In the genomic region with DNA sequence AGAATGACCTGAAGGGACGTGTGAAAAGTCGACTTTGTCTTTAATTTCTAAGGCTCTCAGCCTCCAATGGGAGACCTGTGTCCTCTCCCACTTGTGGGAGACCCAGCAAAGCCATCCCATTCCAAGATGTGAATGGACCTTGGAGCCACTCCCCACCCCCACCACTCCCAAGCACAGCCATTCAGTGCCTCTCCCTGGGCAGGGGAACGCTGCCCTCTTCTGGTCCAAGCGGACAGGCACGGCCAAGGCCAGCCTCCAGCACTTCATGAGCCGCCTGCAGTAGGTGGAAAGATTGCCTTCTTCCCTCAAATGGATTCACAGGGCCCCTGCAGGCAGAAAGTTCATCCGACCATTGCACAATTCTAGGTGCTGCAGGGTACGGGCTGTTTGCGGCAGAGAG, we compare ENCODE assay signal across 8 mouse cellular contexts.
DNase-seq lines count a peak whose midpoint lies in the region; ATAC-seq and TF ChIP-seq lines count a peak whose summit lies in the region.

No protein-coding gene starts in this region.

- 9% methylated on average over 9 of the region's 9 CpGs for WGBS in heart, embryonic 10.5 days
- WGBS in forebrain, embryonic 11.5 days: 6% methylated on average over 9 of the region's 9 CpGs
- whole genome bisulfite sequencing in intestine, embryonic 15.5 days: 9% methylated on average over 9 of the region's 9 CpGs
- WGBS in limb, embryonic 14.5 days: 7% methylated on average over 9 of the region's 9 CpGs

- H3K27me3 ChIP-seq in heart, embryonic 10.5 days (ENCODE audit: insufficient read depth, poor library complexity, severe bottlenecking): peaks cover 85% of the 10 kb centered on the region
- peaks cover 16% of the 10 kb centered on the region for H3K27me3 ChIP-seq in forebrain, embryonic 11.5 days (ENCODE audit: control insufficient read depth, insufficient read depth, low read length)
- H3K27me3 ChIP-seq in intestine, embryonic 15.5 days (replicated peaks): peaks cover 28% of the 10 kb centered on the region
- H3K27me3 ChIP-seq in limb, embryonic 14.5 days (ENCODE audit: control insufficient read depth, insufficient read depth, low read length): no peaks in the 10 kb centered on the region

- no peak overlapping the region for H3K27ac ChIP-seq in heart, embryonic 10.5 days
- H3K27ac ChIP-seq in forebrain, embryonic 11.5 days (ENCODE audit: low read depth, low read length): no peak overlapping the region
- H3K27ac ChIP-seq in intestine, embryonic 15.5 days: no peak overlapping the region
- no peak overlapping the region for H3K27ac ChIP-seq in limb, embryonic 14.5 days (replicated peaks; ENCODE audit: low read depth, low read length)

- H3K9ac ChIP-seq in forebrain, embryonic 11.5 days (ENCODE audit: low read length): no peak overlapping the region
- no peak overlapping the region for H3K9ac ChIP-seq in intestine, embryonic 15.5 days
- no peak overlapping the region for H3K9ac ChIP-seq in limb, embryonic 14.5 days (ENCODE audit: low read depth, low read length, severe bottlenecking)

- peaks cover 25% of the 10 kb centered on the region for H3K4me1 ChIP-seq in heart, embryonic 10.5 days
- peaks cover 24% of the 10 kb centered on the region for H3K4me1 ChIP-seq in forebrain, embryonic 11.5 days (replicated peaks; ENCODE audit: control insufficient read depth, insufficient read depth, low read length)
- no peaks in the 10 kb centered on the region for H3K4me1 ChIP-seq in intestine, embryonic 15.5 days (replicated peaks)
- H3K4me1 ChIP-seq in limb, embryonic 14.5 days (ENCODE audit: control insufficient read depth, insufficient read depth, low read length): peaks cover 6% of the 10 kb centered on the region

- H3K4me2 ChIP-seq in forebrain, embryonic 11.5 days (ENCODE audit: low read depth, low read length, severe bottlenecking): no peak overlapping the region
- H3K4me2 ChIP-seq in intestine, embryonic 15.5 days (replicated peaks): no peak overlapping the region
- no peak overlapping the region for H3K4me2 ChIP-seq in limb, embryonic 14.5 days (replicated peaks; ENCODE audit: low read depth, low read length, severe bottlenecking)

- no peaks in the 10 kb centered on the region for H3K9me3 ChIP-seq in heart, embryonic 10.5 days
- H3K9me3 ChIP-seq in forebrain, embryonic 11.5 days (ENCODE audit: control insufficient read depth, low read length): no peaks in the 10 kb centered on the region
- no peaks in the 10 kb centered on the region for H3K9me3 ChIP-seq in intestine, embryonic 15.5 days
- H3K9me3 ChIP-seq in limb, embryonic 14.5 days (ENCODE audit: control insufficient read depth, low read length): no peaks in the 10 kb centered on the region

- H3K36me3 ChIP-seq in heart, embryonic 10.5 days: no peaks in the 10 kb centered on the region
- no peaks in the 10 kb centered on the region for H3K36me3 ChIP-seq in forebrain, embryonic 11.5 days (ENCODE audit: control insufficient read depth, insufficient read depth, low read length)
- H3K36me3 ChIP-seq in intestine, embryonic 15.5 days: no peaks in the 10 kb centered on the region
- H3K36me3 ChIP-seq in limb, embryonic 14.5 days (ENCODE audit: control insufficient read depth, insufficient read depth, low read length): no peaks in the 10 kb centered on the region

- H3K4me3 ChIP-seq in heart, embryonic 10.5 days: no peak overlapping the region
- no peak overlapping the region for H3K4me3 ChIP-seq in forebrain, embryonic 11.5 days (ENCODE audit: low read depth, low read length)
- no peak overlapping the region for H3K4me3 ChIP-seq in intestine, embryonic 15.5 days (replicated peaks)
- no peak overlapping the region for H3K4me3 ChIP-seq in limb, embryonic 14.5 days (replicated peaks; ENCODE audit: low read length)

- TF ChIP-seq POLR2A in limb, embryonic 14.5 days (IDR thresholded peaks at IDR 0.05; ENCODE audit: borderline replicate concordance, extremely low read depth, insufficient read depth, insufficient read length): no peak

- peak; percentile 76 for ATAC-seq in forebrain, embryonic 11.5 days (replicated peaks; ENCODE audit: low FRiP score)
- peak; percentile 77; the same call in 1 of the 2 replicates for ATAC-seq in intestine, embryonic 15.5 days
- ATAC-seq in limb, embryonic 14.5 days (ENCODE audit: low FRiP score, low read depth): peak; percentile 58; the same call in 1 of the 2 replicates

- DNase-seq in heart, embryonic 10.5 days (ENCODE audit: low spot score): peak; percentile 85
- DNase-seq in heart, adult 8-10 months (ENCODE audit: low spot score): no peak
- peak; percentile 81 for DNase-seq in ZHBTc4 (ENCODE audit: low read depth, low spot score)
- DNase-seq in forebrain, embryonic 11.5 days (ENCODE audit: low spot score): peak; percentile 92
- peak; percentile 62 for DNase-seq in limb, embryonic 14.5 days (ENCODE audit: low spot score)
- peak; percentile 55 to 57 for DNase-seq in right cerebral cortex, adult 2 months (ENCODE audit: low spot score in 2 of 2)
- no peak for DNase-seq in spleen, postnatal 4 days (ENCODE audit: low spot score in 2 of 2)

Comparison
In these comparisons a context has a peak if more than half of its experiments do, and no peak if none do; other contexts are left out.
1. DNase-seq: peak in heart, embryonic 10.5 days (single experiment), ZHBTc4 (single experiment), forebrain, embryonic 11.5 days (single experiment), limb, embryonic 14.5 days (single experiment) and right cerebral cortex, adult 2 months (2 of 2); none in heart, adult 8-10 months (single experiment) and spleen, postnatal 4 days (0 of 2).
2. Peak in every context shown above with its lines, with median percentiles within 50 percentile points of each other: ATAC-seq.